Mouse (Mus musculus) forelimb bud, embryonic 11.5 days (tissue): ENCODE results near the gene Zfp72.
A peak's percentile ranks its signal among the peaks of the same experiment; 100 is the strongest.

Source experiments
- DNase-seq: peaks from one replicate; pipeline ENCODE4 v3.0.0-alpha.2; 2012; ENCODE audit warnings: low read depth, low spot score

The Zfp72 gene

DNA sequence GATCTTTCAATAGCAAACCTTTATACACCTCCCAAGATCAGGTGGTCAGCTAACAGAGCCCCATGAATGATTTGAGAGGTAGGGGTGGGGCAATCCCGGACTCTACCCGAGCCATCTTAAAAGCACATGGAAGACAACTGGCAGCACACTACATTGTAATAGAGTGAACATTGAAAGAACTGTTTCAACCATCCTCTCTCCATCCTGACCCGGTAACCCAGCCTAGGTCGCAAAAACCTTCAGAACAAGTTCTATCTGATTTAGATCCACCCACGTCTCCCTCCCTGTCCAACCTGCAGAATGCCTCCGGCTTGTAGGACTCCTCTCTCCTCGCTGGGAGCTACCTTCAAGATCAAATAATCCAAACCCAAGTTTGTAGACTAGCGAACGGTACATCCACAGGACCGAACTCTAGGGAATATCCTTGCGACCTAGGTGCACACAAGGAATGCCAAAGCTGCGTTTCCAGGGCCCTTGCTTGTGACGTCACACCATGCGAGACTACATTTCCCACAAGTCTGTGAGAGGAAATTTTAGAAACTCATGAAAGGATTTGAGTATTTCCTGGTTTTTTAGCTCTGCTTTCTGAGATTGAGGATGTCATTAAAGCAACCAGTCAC lies at the start of gene Zfp72:
TSS of gene Zfp72 (minus strand) at position 466 of the 620 bp plus-strand sequence.
- peak; percentile 72 for DNase-seq

DNA sequence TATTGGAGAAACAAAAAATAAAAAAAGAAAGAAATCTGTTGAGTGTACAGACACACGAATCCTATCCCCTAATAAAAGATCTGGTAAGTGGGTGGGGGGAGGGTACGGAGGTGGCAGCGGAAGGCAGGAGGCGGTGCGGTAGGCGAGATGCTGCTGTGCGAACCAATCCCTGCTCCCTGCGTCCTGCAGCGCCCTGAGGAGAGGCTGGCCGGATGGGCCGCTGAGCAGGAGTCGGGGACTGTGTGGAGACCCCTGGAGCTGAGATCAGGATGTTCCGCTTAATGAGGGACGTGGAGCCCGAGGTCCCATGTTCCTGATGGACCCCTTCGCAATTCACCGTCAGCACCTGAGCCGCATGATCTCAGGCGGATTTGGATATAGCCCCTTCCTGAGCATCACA lies 49.3 kb upstream of the Zfp72 start:
- DNase-seq: no peak

DNA sequence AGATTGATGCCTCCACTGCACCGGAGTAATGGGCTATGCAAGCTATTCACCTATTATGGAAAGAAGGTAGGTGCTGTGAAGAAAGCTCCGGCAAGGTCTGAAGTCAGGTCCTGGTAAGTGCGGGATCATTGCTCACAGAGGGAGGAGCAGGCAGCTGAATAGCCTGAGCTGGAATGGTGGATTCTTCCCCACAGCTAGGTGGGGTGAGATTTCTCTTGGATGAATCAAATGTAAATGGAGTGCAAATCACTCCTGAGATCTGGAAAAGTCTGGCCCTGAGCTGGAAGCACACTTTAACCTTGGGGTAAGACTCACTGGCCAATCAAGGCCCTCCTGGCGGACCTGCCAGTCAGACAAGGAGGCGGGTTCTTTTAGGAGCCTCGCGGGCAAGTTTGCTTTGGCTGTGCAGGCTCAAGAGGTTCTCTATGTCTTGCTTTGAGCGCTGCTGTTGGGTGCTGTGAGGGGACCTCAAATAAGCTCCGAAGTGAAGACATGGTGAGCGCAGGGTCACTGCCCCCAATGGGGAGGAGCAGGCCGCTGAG lies 8.7 kb upstream of the Zfp72 start, which contains the start of gene Ftl1-ps1:
TSS of gene Ftl1-ps1 (plus strand) at position 397 of the 542 bp plus-strand sequence.
- DNase-seq: no peak

DNA sequence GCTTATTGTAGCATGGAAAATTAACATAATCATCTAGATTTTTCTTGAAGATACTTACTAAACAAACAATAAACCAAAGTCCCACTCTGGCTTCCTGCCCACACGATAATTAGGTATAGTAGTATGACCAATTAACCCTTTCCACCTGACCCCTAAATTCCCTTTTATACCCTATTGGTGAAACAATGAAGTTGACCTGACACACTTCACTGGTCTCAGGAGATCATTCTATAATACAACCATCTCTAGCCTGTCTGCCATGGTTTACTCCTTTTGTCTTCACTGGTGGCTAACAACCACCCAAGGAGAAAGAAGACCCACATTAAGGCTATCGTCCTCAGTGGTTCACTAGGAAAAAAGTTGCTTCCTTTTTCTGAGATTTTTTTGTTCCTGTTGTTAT lies 520 bp upstream of the Zfp72 start:
- DNase-seq: no peak

DNA sequence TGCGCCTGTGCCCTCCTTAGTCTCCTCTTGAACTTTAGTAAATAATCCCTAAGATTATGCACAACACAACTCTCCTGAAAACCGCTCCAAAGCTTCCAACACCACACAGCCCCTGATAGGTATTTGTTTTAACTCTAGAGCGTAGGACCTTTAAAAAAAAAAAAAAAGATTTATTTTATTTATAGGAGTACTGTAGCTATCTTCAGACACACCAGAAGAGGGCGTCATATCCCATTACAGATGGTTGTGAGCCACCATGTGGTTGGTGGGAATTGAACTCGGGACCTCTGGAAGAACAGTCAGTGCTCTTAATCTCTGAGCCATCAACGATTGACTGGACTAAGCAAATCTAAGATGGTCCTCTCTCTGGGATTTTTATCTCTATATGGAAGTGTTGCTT lies 906 bp downstream of the Zfp72 start:
- no peak for DNase-seq

DNA sequence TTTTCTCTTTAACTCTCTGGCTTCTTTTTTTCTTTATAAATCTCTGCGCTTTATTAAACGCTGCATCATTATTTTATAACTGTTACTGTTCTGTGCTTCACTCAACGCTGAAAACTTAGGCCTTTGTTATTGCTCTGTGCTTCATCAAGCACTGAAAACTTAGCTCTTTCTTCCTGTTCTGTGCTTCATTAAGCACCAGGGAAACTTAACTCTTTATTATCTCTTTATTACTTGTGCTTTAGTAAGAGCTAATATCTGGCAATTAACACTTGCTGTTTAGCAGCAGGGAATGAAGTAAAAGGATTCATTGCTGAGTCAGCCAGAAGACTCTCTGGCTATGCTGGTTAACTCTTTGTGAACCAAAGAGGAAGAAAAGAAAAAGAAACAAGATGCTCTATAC lies 8.3 kb downstream of the Zfp72 start:
- peak; percentile 34 for DNase-seq

DNA sequence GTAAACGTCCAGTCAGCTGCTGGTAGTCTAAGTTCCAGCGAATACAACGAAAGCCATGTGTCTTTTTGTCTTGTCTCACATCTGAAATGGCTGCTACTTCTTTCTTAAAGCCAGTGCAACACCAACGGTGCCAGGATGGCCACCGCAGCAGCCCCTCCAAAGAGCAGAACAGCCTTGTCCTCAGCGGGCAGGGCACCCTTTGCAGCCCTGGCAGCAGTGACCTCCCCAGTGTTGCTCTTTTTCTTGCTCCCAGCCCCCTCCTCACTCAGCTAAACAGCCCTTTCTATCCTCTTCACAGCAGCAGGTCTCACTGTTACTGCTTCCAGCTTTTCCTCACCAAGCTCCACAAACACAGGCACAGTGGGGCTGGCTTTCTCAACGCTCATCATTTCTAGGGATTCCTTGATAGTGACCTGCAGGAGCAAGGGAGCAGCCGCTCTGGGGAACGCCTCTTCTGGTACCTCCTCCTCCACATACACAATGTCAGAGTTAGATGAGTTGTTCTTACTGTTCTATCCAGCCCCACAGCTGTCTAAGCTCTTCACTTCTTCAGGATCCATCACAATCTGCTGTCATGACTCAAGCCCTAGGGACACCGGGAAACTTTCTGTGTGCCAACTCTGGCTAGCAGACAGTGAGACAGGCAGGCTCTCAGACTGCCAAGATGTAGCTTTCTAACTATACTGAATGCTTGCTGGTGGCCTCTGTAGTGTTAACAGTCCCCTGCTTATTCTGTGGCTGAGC lies 8.9 kb downstream of the Zfp72 start:
- no peak for DNase-seq

DNA sequence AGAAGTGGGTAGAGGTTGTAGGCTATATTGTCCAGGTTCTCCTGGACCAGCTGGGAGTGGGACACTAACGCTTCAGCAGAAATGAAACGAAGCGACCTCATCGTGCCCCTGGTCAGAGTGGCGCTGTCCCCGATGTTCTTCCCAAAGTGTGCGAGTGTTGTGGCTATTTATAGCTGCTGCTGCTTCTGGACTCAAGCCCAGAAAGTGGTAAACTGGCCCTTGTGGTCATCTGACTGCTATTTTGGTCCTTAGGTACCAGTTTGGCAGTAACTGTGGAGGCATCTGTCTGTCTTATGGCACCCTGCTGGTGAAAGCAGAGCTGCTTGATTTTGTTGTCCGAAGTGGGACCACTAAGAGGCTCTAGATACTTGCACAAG lies 26.8 kb downstream of the Zfp72 start, which contains the start of gene Lrrc14b:
TSS of gene Lrrc14b (minus strand) at position 147 of the 377 bp plus-strand sequence.
- DNase-seq: no peak

DNA sequence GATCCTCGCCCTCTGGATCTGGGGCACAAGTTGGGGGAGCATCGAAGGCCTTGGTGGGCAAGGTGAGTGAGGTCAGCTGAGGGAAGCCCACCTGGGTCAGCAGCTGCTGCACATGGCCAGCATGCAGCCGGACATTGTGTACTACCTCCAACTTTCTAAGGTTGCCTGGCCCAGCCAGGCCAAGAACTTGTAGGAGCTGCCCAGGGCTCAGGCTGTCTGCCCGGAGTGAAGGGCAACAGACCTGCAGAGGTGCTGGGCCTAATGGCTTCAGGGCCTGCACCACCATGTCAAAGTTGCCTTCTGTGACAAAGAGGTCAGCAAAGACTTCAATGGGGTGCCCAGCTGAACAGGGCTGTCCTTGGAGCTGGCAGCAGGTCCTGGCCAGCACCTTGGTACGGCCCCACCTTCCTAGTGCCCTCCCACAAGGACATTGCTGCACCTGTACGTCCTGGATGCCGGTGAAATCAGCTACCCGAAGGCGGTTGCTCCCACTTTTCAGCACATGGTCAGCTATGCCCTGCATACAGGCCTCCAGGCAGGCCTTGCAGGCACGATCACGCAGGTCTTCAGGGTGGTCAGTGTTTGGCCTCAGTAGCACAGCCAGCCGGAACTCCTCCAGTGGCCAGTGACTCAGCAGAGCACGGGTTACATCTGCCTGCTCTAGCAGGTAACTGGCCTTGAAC lies 27.3 kb downstream of the Zfp72 start:
- DNase-seq: no peak

DNA sequence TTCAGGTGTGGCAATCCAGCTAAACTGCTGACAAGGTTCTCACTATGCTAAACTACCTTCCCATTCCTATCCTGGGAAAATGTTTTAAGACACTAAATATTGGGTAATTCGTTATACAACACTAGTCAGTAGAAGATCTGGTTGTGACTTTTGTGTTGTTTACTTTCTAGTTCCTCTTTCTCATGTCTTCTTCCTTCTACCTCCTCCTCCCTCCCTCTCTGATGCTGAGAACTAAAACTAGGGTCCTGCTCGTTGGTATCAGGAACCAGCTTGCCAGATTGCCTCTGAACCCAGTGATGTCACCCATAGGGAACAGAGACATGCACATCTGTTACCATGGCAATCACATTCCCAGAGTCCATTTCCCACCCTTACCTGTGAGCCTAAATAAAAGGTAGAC lies 28.4 kb downstream of the Zfp72 start:
- no peak for DNase-seq

DNA sequence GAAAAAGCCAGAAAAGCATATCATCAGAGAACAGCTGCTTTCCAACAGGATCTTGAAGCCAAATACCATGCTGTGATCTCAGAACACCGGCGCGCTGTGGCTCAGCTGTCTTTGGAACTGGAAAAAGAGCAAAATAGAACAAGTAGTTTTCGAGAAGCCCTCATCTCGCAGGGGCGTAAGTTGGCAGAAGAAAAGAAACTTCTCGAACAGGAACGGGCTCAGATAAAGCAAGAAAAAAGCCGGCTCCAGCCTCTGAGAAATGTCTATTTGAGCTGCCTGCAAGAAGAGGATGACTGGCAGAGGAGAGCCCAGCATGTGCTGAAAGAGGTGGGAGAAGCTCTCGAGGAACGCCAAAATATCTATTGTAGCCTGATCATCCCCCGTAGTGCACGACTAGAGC lies 34.1 kb downstream of the Zfp72 start:
- DNase-seq: no peak

DNA sequence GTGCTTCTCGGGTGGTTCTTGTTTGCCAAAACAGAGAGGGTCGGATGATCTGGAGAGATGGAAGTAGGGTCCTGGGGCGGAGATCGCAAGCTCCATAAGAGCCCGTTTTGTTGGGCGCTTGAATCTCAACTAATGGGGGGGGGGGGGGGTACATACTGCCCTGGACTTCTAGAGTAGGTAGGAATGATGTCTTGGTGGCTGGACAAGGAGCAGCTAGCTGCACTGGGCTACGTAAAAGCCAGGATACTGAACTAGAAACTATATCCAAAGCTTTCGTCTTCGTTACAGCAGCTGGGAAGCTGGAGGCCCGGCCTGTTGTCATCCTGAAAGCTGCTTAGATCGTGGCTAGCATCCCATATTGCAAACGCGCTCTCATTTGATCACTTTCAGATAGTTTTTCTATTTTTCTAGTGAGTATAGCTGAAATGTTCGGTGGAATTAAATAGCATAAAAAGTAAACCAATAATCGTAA lies 40.2 kb downstream of the Zfp72 start:
- DNase-seq: no peak

DNA sequence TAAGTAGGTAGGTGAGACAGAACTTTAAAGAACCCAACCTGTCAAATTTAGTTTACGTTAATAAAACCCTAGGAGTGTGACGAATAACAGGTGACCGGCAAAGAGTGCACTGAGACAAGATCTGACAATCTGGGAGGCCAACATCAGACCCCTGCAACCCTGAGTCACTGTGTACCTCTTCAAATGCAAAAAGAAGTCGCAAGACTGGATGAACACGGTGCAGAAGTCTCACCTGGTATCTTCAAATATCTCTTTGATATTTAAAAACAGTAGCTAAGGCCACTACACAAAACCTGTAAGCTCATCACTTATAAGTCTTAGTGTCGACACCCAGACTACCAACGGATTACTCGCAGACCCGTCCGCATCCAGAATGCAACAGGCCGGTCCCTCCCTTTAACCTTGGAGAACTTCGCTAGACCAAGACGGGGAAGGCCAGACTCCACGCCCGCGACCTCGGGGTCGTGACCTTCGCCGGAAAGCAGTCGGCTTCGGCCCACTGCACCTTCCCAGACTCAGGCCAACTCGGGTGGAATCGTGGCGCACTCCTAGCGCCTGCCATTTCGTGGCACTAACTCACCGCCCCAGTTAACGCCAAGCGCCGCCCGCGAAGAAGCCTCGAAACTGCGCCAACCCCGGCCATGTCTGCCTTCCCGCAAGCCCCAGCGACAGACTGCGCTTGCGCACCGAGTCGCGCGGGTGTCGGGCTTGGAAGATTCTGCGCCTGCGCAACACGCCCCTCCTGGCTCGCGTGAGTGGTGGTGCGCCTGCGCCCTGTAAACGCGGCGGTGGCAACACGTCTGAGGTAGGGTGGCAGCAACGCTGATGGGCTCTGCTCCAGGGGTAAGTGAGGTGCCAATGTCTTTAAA lies 40.8 kb downstream of the Zfp72 start, which contains the start of the genes Sdha and Ccdc127:
TSS of gene Sdha (minus strand) at position 715 of the 869 bp plus-strand sequence.
TSS of gene Ccdc127 (plus strand) at position 744 of the 869 bp plus-strand sequence.
- DNase-seq: peak; percentile 97

DNA sequence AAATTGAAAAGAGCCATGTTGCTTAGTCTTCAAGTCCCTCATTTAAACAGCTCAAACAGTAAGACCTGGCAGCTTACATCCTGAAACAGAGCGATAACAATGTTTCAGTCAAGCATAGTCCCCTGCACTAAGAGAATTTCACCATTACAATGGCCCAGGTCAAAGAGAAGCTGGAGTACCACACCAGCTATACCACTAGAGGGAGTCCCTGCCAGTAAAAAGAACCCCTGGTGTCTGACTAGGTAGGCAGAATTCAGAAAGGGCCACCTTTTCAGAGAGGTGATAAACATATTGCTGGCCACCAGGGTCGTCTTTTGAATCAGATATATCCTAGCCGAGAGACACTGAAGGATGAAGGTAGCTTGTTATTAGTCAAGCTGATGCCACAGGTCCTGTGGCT lies 49.6 kb downstream of the Zfp72 start:
- DNase-seq: peak; percentile 48

DNA sequence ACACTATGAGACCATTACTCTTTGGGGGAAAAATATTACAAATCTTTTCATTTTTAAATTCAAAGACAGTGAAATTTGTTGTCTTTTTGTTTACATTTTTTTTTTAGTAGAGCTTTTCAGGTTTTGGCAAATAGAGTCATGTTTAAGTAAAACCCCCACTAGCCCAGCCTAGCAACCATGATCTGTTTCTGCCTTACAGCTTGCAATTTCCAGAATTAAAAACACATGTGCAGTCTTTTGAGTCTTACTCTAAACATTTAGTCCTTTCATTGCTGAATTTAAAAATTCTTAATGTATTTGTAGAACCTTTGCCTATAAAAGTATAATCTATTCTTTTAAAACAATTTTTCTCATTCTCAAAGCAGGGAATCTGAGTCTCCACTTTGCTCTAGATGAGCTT lies 61.3 kb downstream of the Zfp72 start:
- no peak for DNase-seq
